Mouse (Mus musculus) heart, adult 2 months (tissue): Measurements from ENCODE around the gene Pla2g4b. TPM values are rescaled to one million over a fixed set of nuclear protein-coding genes. Genes with fewer than 3 reads are reported as not detected.

Experiments
- DNase-seq, 2 experiments: peaks; one replicate each; pipeline ENCODE4 v3.0.0; 2021
- H3K27ac ChIP-seq: fragments of 200-600 bp; 2 replicates; pipeline ENCODE4 v1.8.1; 2022
- H3K27me3 ChIP-seq: fragments of 200-500 bp; 2 replicates; pipeline ENCODE4 v1.6.1; 2012; ENCODE audit warnings: mild to moderate bottlenecking, low read length, inconsistent platforms, mixed read lengths; ENCODE audit not compliant: control insufficient read depth, insufficient read depth
- H3K36me3 ChIP-seq: fragments of 200-500 bp; 2 replicates; pipeline ENCODE4 v1.6.1; 2012; ENCODE audit warnings: low read length, inconsistent platforms; ENCODE audit not compliant: control insufficient read depth, insufficient read depth
- H3K4me1 ChIP-seq: fragments of 200-500 bp; 2 replicates; pipeline ENCODE4 v1.6.1; 2011; ENCODE audit warnings: low read length; ENCODE audit not compliant: control insufficient read depth, insufficient read depth
- H3K4me3 ChIP-seq: fragments of 200-600 bp; 2 replicates; pipeline ENCODE4 v1.8.1; 2022
- H3K79me2 ChIP-seq: fragments of 200-500 bp; replicated peaks from 2 replicates; pipeline ENCODE4 v1.6.1; 2012; ENCODE audit warnings: mild to moderate bottlenecking, inconsistent platforms, low read length, moderate library complexity, mixed read lengths; ENCODE audit not compliant: control insufficient read depth, insufficient read depth
- H3K9ac ChIP-seq: fragments of 200-500 bp; 2 replicates; pipeline ENCODE4 v1.6.1; 2012; ENCODE audit warnings: low read depth, mild to moderate bottlenecking, control low read depth, inconsistent platforms, low read length, mixed read lengths
- CTCF ChIP-seq: fragments of 200-600 bp; IDR thresholded peaks from 2 replicates; pipeline ENCODE4 v1.8.1; 2022; ENCODE audit warnings: antibody characterized with exemption, mild to moderate bottlenecking, moderate library complexity
- EP300 ChIP-seq: fragments of 200-500 bp; IDR thresholded peaks from 2 replicates; pipeline ENCODE4 v1.6.1; 2011; ENCODE audit warnings: low read depth, low read length, control low read depth; ENCODE audit not compliant: insufficient read depth
- POLR2A ChIP-seq: fragments of 200-500 bp; IDR thresholded peaks from 2 replicates; pipeline ENCODE4 v1.6.1; 2011; ENCODE audit warnings: mild to moderate bottlenecking, low read depth, low read length, control low read depth; ENCODE audit not compliant: insufficient read depth
- WGBS: fragments of 180-500 bp; shearing (Covaris S2); methylation state at CpG from one replicate; pipeline ENCODE4 v1.1.7; 2018; 5-methylcytosine and 5-hydroxymethylcytosine counted together
- intact Hi-C: fragments of 180-260 bp; cut with DNase I; formaldehyde crosslinking; loops from one replicate; pipeline ENCODE4 v1.15.1; 2025
- polyA plus RNA-seq: library from polyadenylated mRNA; depleted of rRNA; stranded (reverse); fragments of >200 nt; gene quantifications from 2 replicates; pipeline ENCODE4 v1.2.3, GENCODE M21; 2012
- total RNA-seq, 2 experiments: library from RNA; stranded (reverse); gene quantifications; 2 replicates each; pipeline ENCODE4 v1.2.3; 2021

Gene Pla2g4b
- total and polyA plus RNA-seq, 3 experiments = 1.6 to 3.3 (median 1.9) TPM

DNA sequence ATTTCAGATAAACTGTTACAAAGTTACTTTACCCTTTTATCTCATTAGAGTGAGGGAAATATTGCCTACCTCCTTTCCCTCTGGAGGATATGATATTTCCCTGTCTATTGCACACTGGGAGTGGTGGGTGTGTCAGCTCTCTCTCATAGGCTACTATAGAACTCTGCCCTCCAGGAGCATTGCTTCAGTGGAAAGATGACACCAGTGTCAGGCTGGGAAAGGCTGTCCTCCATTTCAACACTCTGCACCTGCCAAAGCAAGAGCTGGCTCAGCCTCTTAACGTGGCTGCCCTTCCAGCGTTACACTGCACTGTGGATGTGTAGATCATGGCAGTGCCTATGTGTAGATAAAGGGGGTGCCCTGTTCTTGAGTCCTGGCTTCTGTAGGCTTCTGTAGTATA is 40.9 kb upstream of the Pla2g4b start:
- H3K27me3 ChIP-seq = no peaks in the 10 kb centered on the region
- no peak overlapping the region for H3K9ac ChIP-seq
- no peak overlapping the region for H3K27ac ChIP-seq
- H3K4me3 ChIP-seq = no peak overlapping the region
- DNase-seq = no peak
- 74% methylated on average over 2 of the region's 2 CpGs for WGBS
- H3K36me3 ChIP-seq = peaks cover 4% of the 10 kb centered on the region
- no peaks in the 10 kb centered on the region; the same call in 1 of the 2 replicates for H3K79me2 ChIP-seq
- peaks cover 10% of the 10 kb centered on the region for H3K4me1 ChIP-seq
- TF ChIP-seq CTCF = no peak
- TF ChIP-seq POLR2A = no peak
- no peak for TF ChIP-seq EP300
- intact Hi-C loops = no loop called here

DNA sequence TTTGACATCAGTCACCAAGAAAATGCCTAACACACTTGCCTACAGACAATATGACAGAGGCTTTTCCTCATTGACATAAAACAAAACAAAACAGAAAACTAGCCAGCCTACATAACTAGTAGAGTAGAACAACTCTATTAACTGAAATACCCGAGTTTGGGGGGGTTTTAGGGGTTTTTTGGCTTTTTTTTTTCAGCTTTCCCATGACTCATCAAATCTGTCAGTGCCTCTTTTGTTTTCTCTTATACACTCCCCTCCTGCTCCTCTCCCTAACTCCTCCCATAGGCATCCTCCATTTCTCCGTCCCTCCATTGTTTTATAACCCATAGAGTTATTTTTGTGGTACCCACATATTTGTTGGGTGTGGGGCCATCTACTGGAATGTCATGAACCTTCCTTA is 39.7 kb upstream of the Pla2g4b start:
- H3K27ac ChIP-seq = no peak overlapping the region
- no peaks in the 10 kb centered on the region; the same call in 1 of the 2 replicates for H3K79me2 ChIP-seq
- peaks cover 4% of the 10 kb centered on the region for H3K36me3 ChIP-seq
- WGBS = 30% methylated on average over 2 of the region's 2 CpGs
- H3K9ac ChIP-seq = no peak overlapping the region
- intact Hi-C loops = no loop called here
- TF ChIP-seq POLR2A (no peak), CTCF (no peak), EP300 (no peak)
- H3K27me3 ChIP-seq = no peaks in the 10 kb centered on the region
- H3K4me3 ChIP-seq = no peak overlapping the region
- DNase-seq = no peak
- peaks cover 13% of the 10 kb centered on the region for H3K4me1 ChIP-seq

DNA sequence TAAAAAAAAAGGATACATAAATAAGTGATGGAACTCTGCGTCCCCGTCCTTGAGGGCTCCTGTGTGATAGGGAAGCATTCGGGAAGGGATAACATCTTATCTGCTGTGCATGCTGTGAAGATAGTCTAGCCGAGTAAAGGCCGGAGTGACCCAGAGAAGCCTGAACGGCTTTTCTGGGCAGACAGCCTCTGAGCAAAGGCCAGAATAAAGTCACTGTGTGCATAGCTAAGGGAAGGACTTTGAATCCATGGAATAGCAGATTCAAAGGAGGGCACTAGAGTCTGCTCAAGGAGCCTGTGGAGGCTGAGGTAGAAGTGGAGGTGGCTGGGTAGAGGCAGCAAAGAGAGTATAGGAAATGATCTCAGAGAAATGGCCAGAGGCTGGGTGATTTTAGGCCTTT is 38.4 kb upstream of the Pla2g4b start:
- DNase-seq = no peak
- intact Hi-C loops = no loop called here
- Histone ChIP-seq H3K27me3 (no peaks in the 10 kb centered on the region), H3K4me1 (peaks cover 13% of the 10 kb centered on the region), H3K9ac (no peak overlapping the region), H3K79me2 (no peaks in the 10 kb centered on the region), H3K36me3 (peaks cover 4% of the 10 kb centered on the region), H3K4me3 (no peak overlapping the region), H3K27ac (peak overlapping the region; percentile 61; the same call in 1 of the 2 replicates)
- WGBS = 59% methylated on average over 6 of the region's 6 CpGs
- TF ChIP-seq POLR2A = no peak
- TF ChIP-seq CTCF = no peak
- TF ChIP-seq EP300 = no peak

DNA sequence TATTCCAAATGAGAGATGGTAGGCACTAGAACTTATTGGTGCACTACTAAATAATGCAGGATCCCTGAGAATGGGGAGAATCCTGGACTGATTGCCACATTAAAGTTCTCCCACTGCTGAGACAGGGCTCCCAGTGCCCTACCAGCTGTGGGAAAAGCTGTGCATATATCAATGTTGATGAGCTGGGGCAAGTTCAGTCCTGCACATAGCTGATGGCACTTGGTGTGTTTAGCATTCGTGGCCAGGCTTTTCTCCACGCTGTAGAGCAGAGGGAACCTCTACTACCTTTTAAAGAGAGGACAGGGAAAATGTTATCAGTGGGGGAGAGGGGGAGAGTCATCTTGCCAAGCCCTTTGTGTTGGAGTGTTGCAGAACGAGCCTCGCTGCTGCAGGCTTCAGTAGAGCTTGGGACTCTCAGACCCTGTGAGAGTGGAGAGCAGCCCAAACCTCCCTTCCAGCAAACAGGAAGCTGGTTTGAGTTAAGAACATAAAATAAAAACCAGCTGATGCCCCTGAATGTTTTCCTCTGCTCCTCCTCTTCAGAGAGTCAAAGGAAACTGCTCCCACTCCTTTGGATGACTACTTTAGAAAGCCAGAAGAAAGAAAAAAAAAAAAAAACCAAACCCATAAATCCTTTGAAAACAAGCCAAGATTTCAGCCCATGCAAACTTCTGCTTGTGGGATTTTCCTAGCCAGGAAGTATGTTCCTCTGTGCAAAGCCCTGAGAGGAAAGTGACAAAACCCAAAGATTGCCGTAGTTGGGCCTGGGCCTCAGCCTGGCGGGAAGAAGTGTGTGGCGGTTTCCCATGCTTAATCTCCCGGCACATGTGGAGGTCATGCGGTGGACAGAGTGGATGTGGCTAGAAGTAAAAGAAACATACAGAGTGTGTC is 37.6 kb upstream of the Pla2g4b start:
- Histone ChIP-seq H3K9ac (no peak overlapping the region), H3K79me2 (no peaks in the 10 kb centered on the region), H3K27ac (peak overlapping the region; percentile 61), H3K27me3 (no peaks in the 10 kb centered on the region), H3K4me3 (no peak overlapping the region), H3K36me3 (peaks cover 4% of the 10 kb centered on the region), H3K4me1 (peaks cover 13% of the 10 kb centered on the region)
- intact Hi-C loops = no loop called here
- TF ChIP-seq POLR2A (no peak), EP300 (no peak), CTCF (no peak)
- 20% methylated on average over 9 of the region's 9 CpGs for WGBS
- peak in 1 of 2 experiments; percentile 44 for DNase-seq

DNA sequence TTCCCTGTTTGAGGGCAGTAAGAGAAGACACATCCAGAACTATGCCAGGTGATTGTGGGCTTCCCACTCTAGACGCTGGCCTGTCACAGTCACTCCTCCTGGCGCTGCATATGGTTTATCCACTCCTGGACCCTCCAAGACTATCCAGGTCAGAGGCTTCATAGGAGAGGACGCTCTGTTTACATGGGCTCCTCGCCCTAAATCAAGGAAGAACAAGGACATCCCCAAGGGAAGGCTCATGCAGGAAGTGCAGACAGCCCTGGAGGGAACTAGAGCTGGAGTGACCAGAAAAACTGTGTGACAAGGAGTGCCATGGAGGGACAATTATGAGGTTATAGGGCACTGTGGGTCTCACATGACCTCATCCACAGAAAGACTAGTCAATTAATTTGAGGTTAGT is 35.9 kb upstream of the Pla2g4b start:
- WGBS = 59% methylated on average over 4 of the region's 4 CpGs

DNA sequence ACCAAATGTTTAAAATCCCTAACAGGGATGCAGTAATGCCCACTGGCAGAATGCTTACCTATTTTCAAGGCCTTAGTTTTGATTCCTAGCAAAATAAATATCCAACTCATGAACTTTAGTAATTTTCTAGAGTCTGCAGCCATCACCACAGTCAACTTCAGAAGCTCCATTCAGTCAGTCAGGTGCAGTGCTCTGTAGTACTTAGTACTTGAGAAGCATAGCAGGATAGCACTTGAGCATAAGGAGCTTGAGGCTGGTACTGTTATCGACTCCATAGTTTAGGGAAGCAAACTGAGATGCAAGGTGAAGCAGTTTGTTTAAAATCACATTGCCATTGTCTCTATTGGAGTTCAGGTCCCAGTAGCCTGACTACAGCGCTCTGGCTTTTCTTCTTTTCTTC is 33.5 kb upstream of the Pla2g4b start:
- H3K4me3 ChIP-seq = no peak overlapping the region
- no peak for TF ChIP-seq EP300
- TF ChIP-seq CTCF = no peak
- TF ChIP-seq POLR2A = no peak
- no peak for DNase-seq
- intact Hi-C loops = no loop called here
- H3K27ac ChIP-seq = no peak overlapping the region
- no peak overlapping the region for H3K9ac ChIP-seq
- WGBS = 91% methylated on average over 2 of the region's 2 CpGs
- H3K4me1 ChIP-seq = peaks cover 14% of the 10 kb centered on the region
- no peaks in the 10 kb centered on the region for H3K27me3 ChIP-seq
- no peaks in the 10 kb centered on the region for H3K79me2 ChIP-seq
- peaks cover 4% of the 10 kb centered on the region for H3K36me3 ChIP-seq

More for the DNA sequence above, 35.9 kb upstream of the Pla2g4b start:
- DNase-seq = no peak
- intact Hi-C loops = no loop called here
- Histone ChIP-seq H3K27me3 (no peaks in the 10 kb centered on the region), H3K9ac (no peak overlapping the region), H3K4me1 (peaks cover 14% of the 10 kb centered on the region), H3K27ac (no peak overlapping the region), H3K79me2 (no peaks in the 10 kb centered on the region), H3K36me3 (peaks cover 4% of the 10 kb centered on the region), H3K4me3 (no peak overlapping the region)
- no peak for TF ChIP-seq EP300
- no peak for TF ChIP-seq POLR2A
- no peak for TF ChIP-seq CTCF
